Mouse (Mus musculus): ENCODE measurements at regions not wholly inside any gene's neighbourhood (a gene's known extent, or its start where the extent isn't known, plus 50 kb on each side); places are given as distances from the start of the nearest gene placed in this dataset.
"Not testable (repeated sequence)": the region's sequence is repeated elsewhere in the genome, so short reads cannot be mapped to it uniquely, and the experiment has no call there.

DNA sequence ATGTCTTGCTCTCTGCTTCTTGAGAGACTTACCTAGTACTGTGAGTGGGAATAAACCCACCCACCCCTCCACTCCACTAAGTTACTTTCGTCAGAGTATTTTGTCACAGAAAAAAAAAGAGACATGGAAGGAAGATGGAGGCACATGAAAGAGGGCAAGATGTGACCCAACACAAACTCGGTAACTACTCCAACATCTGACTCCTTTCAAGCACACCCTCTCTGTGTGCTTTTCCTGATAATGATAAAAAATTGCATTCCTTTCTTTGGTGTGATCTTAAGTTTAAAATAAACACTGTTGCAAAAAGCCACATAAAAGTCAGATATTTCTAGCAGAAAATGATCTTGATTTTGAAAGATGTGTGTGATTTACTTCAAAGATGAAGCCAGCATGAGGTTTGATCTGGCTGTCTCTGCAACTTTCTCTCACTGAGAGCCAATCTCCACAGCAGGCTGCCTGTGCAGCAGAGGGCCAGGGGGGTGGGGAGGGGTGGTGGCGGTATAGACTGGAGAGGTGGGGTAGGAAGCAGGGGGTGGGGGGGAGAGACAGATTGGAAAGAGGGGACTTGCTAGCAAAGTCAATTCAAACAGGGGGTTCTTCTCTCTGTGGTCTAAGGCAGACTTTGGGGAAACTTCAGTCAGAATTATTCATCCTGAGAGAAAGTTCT, 153.2 kb downstream of the Tcp10c start:
- not testable (repeated sequence) for H3K9me3 ChIP-seq (ENCODE audit: low read depth, low read length); H3K4me1 ChIP-seq (ENCODE audit: insufficient read depth); H3K9ac ChIP-seq; H3K4me2 ChIP-seq; H3K4me3 ChIP-seq (ENCODE audit: low read depth, low read length); H3K36me3 ChIP-seq (ENCODE audit: insufficient read depth); H3K27me3 ChIP-seq (ENCODE audit: insufficient read depth, low read length)
- 8% methylated on average over 2 of the region's 3 CpGs for WGBS
- peak; percentile 75 for ATAC-seq (ENCODE audit: insufficient read depth)
- H3K27ac ChIP-seq (ENCODE audit: low read depth) = peak overlapping the region; percentile 50; the same call in 1 of the 2 replicates
- peak; percentile 36 for DNase-seq

DNA sequence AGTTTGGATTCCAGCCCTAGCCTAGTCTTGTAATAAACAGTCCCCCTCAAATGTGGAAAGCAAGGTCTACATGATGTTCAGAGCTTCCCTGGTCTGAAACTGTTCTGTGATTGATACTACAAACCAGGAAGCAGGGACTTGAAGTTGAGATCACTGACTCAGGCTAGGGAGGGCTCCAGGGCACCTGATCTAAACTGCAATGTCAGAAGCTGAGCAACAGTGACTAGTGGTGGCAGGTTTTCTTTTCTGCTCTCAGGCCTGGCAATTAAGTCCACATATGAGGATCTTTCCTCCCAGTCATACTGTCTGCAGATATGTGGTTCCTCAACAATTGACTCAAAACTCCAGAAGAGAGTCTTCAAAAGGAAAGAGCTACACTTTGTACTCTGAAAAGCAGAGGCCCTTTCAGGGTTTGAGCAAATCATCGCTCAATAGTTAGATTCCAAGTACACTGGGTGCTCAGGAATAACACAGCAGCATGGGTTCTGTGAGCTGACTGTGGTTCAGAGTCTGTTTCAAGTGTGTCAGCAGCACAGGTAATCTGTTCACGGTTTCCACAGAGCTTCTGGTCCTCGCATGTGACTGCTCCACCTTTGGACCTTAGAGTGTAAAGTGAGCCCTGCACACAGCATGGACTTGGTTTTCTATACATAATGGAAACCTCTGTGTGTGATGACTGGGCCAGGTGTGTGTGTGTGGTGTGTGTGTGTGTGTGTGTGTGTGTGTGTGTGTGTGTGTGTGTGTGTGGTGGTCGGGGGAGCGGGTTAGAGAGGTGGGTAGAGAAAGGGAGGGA, 165.2 kb downstream of the Tcp10c start:
- not testable (repeated sequence) for H3K9me3 ChIP-seq (ENCODE audit: low read depth, low read length); H3K27me3 ChIP-seq (ENCODE audit: insufficient read depth, low read length); H3K4me1 ChIP-seq (ENCODE audit: insufficient read depth); H3K4me3 ChIP-seq (ENCODE audit: low read depth, low read length); H3K4me2 ChIP-seq; H3K9ac ChIP-seq; H3K36me3 ChIP-seq (ENCODE audit: insufficient read depth); ATAC-seq (ENCODE audit: insufficient read depth); H3K27ac ChIP-seq (ENCODE audit: low read depth); DNase-seq
- WGBS = 68% methylated on average over 3 of the region's 5 CpGs

DNA sequence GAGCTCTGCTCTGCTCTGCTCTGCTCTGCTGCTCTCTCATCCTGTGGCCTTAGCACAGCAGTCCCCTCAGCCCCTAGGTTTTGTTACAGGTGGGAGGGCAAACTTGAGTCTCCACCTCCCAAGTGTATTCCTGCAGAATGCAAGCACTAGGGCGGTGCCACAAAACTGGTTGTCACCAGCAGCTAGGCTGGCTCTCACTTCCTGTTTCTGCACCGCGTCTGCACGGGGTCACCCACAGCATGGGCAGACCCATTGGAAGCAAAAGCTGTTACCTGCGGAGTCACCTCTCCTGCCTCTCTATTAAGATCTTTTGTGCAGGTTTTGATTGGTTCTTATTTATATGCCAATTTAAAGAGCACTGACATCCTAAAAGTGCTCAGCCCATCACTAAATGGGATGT, 178.2 kb downstream of the Tcp10c start:
- not testable (repeated sequence) for H3K27ac ChIP-seq (ENCODE audit: low read depth); H3K4me2 ChIP-seq; H3K4me1 ChIP-seq (ENCODE audit: insufficient read depth); ATAC-seq (ENCODE audit: insufficient read depth); H3K4me3 ChIP-seq (ENCODE audit: low read depth, low read length); H3K36me3 ChIP-seq (ENCODE audit: insufficient read depth); H3K27me3 ChIP-seq (ENCODE audit: insufficient read depth, low read length); H3K9ac ChIP-seq; H3K9me3 ChIP-seq (ENCODE audit: low read depth, low read length); DNase-seq
- WGBS = 74% methylated on average over 5 of the region's 5 CpGs

DNA sequence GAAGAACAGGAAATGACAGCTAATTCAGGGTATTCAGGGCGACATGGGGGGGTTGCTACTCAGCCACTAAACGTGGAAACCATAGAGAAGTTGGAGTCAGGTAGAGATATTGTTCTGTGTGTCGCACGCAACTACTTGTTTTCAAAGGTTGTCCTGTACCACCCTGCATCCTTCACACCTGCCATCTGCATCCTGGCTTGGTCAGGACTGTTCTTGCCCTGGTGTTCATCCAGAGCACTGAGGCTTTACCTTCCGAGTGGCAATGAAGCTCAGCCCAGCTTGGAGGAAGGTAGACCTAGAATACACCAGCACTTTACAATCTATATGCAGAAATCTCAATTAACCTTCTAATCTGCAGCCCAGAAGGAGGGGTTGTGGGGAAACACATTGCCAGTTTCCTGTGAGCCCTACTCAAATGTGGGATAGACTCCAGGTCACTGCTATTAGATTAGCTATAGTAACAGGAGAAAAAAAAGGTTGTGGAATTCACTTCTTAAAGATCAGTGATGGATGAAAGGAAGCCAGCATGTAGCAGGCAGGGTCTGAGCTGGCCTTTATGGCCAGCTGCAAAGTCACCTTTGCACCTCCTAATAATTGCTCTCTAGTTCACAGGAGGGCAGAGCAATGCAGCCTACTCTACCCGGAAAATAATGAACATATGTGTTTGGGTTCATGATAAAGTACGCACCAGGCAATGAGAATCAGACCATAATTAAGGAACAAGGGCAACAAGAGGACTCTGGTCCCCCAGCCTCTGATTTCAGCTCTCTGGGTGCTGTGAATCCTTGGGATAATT, 186.3 kb downstream of the Tcp10c start:
- H3K4me1 ChIP-seq (ENCODE audit: insufficient read depth) = no peaks in the 10 kb centered on the region
- WGBS = 74% methylated on average over 7 of the region's 7 CpGs
- no peaks in the 10 kb centered on the region for H3K27me3 ChIP-seq (ENCODE audit: insufficient read depth, low read length)
- TF ChIP-seq CTCF (IDR thresholded peaks at IDR 0.05; ENCODE audit: low read depth) = no peak
- ATAC-seq (ENCODE audit: insufficient read depth) (no peak), DNase-seq (no peak)
- H3K4me2 ChIP-seq = no peak overlapping the region
- peaks cover 26% of the 10 kb centered on the region; the same call in 1 of the 2 replicates for H3K9me3 ChIP-seq (ENCODE audit: low read depth, low read length)
- no peak overlapping the region for H3K4me3 ChIP-seq (ENCODE audit: low read depth, low read length)
- no peaks in the 10 kb centered on the region for H3K36me3 ChIP-seq (ENCODE audit: insufficient read depth)
- H3K27ac ChIP-seq (ENCODE audit: low read depth) = no peak overlapping the region
- no peak overlapping the region for H3K9ac ChIP-seq

DNA sequence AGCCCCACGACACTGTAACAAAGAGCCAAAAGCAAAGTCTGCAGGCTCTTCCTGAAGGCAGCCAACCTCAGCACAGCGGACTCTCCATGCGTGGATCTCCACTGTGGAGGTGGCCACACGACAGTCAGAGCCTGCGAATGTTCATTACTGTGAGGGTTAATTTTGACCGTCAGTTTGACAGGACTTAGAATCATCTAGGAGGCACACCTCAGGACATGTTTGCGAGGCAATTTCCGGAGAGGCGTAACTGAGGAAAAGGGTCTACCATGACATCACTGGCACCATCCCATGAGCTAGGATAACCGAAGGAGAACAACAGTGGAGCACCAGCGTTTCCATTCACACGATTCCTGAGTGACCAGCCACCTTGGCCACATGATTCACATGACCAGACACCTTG, 186.9 kb downstream of the Tcp10c start:
- Histone ChIP-seq H3K9me3 (ENCODE audit: low read depth, low read length) (peaks cover 27% of the 10 kb centered on the region; the same call in 1 of the 2 replicates), H3K4me2 (no peak overlapping the region), H3K4me1 (ENCODE audit: insufficient read depth) (no peaks in the 10 kb centered on the region), H3K4me3 (ENCODE audit: low read depth, low read length) (no peak overlapping the region), H3K27ac (ENCODE audit: low read depth) (no peak overlapping the region), H3K9ac (no peak overlapping the region), H3K27me3 (ENCODE audit: insufficient read depth, low read length) (no peaks in the 10 kb centered on the region), H3K36me3 (ENCODE audit: insufficient read depth) (no peaks in the 10 kb centered on the region)
- DNase-seq (no peak), ATAC-seq (ENCODE audit: insufficient read depth) (no peak)
- no peak for TF ChIP-seq CTCF (IDR thresholded peaks at IDR 0.05; ENCODE audit: low read depth)
- WGBS = 67% methylated on average over 12 of the region's 12 CpGs

DNA sequence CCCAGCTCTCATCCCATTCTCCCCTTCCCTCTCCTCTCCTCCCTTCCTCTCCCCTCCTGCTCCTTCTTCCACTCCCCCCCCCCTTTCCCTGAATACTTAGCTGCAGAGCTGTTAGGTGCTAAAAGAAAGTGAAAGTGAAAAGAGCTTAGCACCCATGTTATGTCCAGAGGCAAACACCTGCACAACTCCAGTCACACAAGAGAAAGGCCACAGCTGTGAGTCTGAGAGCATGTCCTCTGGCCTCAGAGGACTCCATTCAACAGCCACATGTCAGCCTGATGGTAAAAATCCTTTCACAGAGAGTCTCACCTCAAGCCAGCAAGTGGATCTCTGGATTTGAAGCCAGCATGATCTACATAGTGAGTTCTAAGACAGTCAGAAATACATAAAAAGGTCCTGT, 187.9 kb downstream of the Tcp10c start:
- Histone ChIP-seq H3K9ac (no peak overlapping the region), H3K4me1 (ENCODE audit: insufficient read depth) (no peaks in the 10 kb centered on the region), H3K9me3 (ENCODE audit: low read depth, low read length) (peaks cover 33% of the 10 kb centered on the region), H3K4me2 (no peak overlapping the region), H3K36me3 (ENCODE audit: insufficient read depth) (no peaks in the 10 kb centered on the region), H3K27ac (ENCODE audit: low read depth) (no peak overlapping the region), H3K27me3 (ENCODE audit: insufficient read depth, low read length) (no peaks in the 10 kb centered on the region), H3K4me3 (ENCODE audit: low read depth, low read length) (no peak overlapping the region)
- TF ChIP-seq CTCF (IDR thresholded peaks at IDR 0.05; ENCODE audit: low read depth) = no peak
- ATAC-seq (ENCODE audit: insufficient read depth) (no peak), DNase-seq (no peak)

DNA sequence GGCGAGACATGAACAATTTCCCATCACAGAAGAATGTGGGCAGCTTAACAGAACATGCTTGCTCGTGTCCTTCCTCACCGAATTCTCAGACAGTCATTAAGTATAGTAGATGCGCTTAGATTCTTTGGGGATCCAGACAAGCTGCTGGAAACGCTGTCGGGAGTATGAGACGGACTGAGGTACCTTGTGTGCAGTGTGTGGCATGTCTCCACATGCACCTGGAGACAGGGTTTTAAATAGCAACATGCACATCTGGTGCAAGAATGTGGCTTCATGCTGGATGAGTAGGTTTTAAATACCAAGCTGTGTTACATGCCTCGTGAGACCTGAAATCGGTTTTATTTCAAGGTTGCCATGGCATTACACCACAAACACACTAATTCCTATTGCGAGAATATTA, 188.5 kb downstream of the Tcp10c start:
- Histone ChIP-seq H3K4me1 (ENCODE audit: insufficient read depth) (no peaks in the 10 kb centered on the region), H3K9ac (no peak overlapping the region), H3K27ac (ENCODE audit: low read depth) (no peak overlapping the region), H3K27me3 (ENCODE audit: insufficient read depth, low read length) (no peaks in the 10 kb centered on the region), H3K9me3 (ENCODE audit: low read depth, low read length) (peaks cover 33% of the 10 kb centered on the region), H3K36me3 (ENCODE audit: insufficient read depth) (no peaks in the 10 kb centered on the region), H3K4me2 (no peak overlapping the region), H3K4me3 (ENCODE audit: low read depth, low read length) (no peak overlapping the region)
- TF ChIP-seq CTCF (IDR thresholded peaks at IDR 0.05; ENCODE audit: low read depth) = no peak
- 72% methylated on average over 10 of the region's 10 CpGs for WGBS
- peak; percentile 39 for DNase-seq
- ATAC-seq (ENCODE audit: insufficient read depth) = no peak
